Mouse (Mus musculus): ENCODE results near the gene Steap3. TPM values are rescaled to one million over a fixed set of nuclear protein-coding genes. Genes with fewer than 3 reads are reported as not detected.

The Steap3 gene
- polyA plus RNA-seq, 1 experiment from 2014 or later: 2.2 TPM

Other genes with a start within 250 kb of the Steap3 start
- 7.9 and 8.0 TPM in 2 replicates for gene Tmem37, start 198.6 kb downstream of the Steap3 start, polyA plus RNA-seq (2015; fragmentation: Nextera tagmentation; extraction: Ambion mirVana)
- 1,104 and 1,361 TPM in 2 replicates for gene Dbi, start 151.6 kb downstream of the Steap3 start, polyA plus RNA-seq (2015; fragmentation: Nextera tagmentation; extraction: Ambion mirVana)
- gene 3110009E18Rik, start 151.5 kb downstream of the Steap3 start, polyA plus RNA-seq (2015; fragmentation: Nextera tagmentation; extraction: Ambion mirVana): 20.1 and 21.6 TPM in 2 replicates
- 2.5 and 4.2 TPM in 2 replicates for gene C1ql2, start 67.9 kb upstream of the Steap3 start, polyA plus RNA-seq (2015; fragmentation: Nextera tagmentation; extraction: Ambion mirVana)
- 0.08 TPM in 1 of 2 replicates, not detected in the other for gene Marco, start 232.3 kb upstream of the Steap3 start, polyA plus RNA-seq (2015; fragmentation: Nextera tagmentation; extraction: Ambion mirVana)

All from hindbrain, embryonic 13.5 days (tissue).